Mouse (Mus musculus) retina, postnatal 7 days (tissue): ENCODE measurements around the gene Matk.

Experiments used
- DNase-seq: peaks from one replicate; pipeline ENCODE4 v3.0.0-alpha.2; 2012; ENCODE audit warnings: low read depth, low spot score

Matk gene

DNA sequence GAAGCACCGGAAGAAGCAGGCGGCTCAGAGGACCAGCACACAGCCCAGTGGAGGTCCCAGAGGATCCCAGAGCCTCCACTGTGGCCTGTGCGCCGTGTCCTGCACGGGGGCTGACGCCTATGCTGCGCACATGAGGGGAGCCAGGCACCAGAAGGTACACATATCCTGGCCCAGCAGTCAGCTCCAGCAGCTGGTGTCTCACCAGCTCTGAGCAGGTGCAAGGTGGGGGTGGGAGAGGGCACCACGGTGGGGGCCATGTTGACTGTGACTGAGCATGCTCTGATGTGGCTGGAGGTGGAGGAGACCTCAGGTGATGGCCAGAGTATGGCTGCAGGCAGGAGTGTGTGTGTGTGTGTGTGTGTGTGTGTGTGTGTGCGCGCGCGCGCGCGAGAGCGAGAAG lies 10.7 kb upstream of the Matk start:
- DNase-seq, result no peak

DNA sequence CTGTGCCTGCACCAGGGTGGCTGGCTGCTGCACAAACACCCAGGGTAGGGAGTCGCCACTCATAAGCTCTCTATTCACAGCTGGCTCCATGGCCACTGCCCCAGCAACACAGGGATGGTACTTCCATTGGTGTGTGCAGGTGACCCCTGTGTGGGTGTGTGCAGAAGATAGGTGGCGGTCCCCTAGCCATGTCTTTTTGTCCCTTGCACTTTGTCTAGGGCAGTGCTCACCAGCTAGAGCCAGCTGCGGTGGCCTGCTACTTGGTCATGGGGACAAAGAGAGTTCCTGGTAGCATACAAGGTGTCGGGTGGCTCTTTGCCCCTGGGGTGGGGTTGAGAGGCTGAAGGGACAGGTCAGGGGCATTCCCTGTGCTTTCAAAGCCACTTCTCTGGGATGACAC lies 8.6 kb upstream of the Matk start:
- DNase-seq, result no peak

DNA sequence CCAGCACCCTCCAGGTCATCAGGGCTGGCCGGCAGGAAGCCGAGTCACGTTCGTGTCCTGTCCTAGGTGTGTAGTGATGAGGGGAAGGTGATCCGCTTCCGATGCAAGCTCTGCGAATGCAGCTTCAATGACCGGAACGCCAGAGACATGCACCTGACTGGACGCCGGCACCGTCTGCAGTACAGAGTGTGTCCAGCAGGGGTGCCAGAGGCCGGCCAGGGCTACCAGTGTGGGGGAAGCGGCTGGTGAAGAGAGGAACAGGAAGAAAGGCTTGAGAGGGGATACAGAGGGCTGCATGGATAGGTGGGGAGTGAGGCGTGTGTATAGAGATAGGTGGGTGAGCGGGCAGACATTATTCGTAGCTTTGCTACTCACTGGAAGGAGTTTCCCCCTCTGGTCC lies 8.1 kb upstream of the Matk start:
- peak; percentile 65 for DNase-seq

DNA sequence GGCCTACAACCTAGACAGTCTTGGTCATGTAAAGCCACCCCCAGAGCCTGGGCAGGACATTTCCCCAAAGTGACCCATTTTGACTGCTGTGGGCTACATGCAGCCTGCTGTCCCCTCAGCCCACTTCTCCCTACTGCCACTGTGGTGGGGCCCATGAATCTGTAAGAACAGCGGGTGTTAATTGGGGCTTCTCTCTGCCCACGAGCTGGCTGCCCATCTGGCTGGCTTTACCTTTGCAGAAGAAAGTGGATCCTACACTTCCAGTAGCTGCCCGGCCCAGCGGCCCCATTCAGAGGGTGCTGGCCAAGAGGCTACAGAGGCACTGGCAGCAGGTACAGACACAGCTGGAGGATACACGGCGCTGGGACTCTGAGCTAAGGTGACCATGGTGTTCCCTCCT lies 7.6 kb upstream of the Matk start:
- no peak for DNase-seq

DNA sequence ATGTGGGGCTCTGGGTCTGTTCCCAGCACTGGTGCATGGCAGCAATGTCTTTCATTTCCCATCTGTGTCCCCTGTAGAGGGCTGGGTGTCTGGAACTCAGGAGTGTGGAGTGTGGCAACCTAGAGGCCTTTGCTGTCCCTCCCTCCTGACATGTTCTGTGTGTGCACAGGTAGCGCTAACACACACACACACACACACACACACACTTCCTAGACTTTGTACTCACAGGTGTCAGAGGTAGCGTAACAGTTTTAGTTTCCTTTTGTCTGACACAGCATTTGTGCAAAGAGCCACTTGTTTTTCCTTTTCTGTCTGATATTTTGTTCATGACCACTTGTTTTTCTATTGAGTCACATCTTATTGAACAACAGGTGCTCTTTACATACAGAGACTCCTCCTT lies 4.9 kb upstream of the Matk start:
- DNase-seq, result no peak

DNA sequence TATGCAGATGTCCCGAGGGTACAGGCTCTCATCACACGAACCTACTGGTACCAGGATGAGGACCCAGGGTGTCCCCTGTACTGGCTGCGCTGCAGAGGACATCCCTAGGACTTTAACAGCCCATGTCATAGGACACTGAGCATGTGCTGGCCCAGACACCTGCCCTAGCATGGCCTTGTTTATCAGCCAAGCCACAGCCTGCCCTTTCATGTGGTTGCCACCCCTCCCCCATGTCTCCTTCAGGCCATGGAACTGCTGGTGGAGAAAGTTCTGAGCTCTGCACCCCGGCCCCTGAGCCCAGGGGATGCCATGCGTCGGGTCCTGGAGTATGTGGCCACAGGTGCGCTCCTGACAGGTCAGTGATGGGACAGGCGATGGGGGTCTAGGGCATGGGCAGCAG lies 3.3 kb upstream of the Matk start:
- DNase-seq, result no peak

DNA sequence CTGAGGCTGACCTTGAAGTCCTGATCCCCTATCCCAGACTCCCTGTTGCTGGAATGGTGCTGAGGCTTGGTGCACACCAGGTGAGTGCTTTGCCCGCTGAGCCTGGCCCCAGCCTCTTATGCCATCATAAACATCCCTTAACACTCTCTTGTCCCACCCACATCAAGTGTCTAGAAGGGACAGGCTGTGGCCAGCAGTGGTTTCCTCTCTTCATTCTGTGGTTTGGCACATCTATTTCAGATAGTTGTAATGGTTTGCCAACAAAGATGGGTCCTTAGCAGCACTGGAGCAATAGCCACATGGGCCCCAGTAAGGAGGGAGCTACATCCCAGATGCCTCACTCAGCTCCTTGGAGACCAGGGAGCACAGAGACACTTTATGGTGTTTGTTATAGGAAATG lies 2.2 kb downstream of the Matk start:
- DNase-seq, result no peak

DNA sequence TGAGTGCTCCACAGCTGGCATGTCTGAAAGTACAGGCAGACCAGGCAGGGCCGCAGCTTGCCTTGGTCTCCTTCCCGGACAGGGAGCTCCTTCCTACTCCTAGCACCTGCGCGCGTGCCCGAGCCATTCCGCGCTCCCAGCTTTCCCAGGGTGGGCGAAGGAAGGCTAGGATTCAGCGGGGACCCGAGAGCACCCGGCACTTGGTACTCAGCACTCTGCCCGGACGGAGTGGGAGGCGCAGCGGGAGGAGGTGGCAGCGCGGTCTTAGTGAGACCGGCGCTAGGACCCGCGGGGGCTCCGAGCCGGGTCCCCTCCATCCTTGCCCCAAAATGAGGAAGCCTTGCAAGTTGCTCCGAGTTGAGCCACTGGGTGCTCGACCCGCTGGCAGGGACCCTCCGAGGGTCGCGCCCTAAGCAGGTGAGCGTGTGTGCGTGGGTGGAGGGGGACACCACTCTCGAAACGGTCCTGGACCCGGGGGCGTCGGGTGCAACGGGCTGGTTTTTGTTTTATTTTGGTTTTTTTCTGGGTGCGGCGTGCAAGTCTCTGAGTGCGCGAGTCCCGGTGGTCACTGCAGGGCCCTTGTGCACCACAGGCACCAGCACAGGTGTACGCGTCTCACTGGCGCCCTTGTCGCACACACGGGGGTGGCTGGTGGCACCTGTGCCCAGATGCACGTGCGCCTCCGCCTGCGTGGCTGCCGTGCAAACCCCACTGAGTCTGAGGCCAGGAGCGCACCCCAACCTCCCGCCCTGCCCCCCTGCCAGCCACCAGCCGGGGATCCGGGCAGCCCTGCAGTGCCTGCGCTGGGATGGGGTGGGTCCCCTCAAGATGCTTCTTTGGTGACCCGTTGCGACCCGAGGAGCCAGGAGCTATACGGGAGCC lies 4.7 kb downstream of the Matk start:
- DNase-seq, result no peak

DNA sequence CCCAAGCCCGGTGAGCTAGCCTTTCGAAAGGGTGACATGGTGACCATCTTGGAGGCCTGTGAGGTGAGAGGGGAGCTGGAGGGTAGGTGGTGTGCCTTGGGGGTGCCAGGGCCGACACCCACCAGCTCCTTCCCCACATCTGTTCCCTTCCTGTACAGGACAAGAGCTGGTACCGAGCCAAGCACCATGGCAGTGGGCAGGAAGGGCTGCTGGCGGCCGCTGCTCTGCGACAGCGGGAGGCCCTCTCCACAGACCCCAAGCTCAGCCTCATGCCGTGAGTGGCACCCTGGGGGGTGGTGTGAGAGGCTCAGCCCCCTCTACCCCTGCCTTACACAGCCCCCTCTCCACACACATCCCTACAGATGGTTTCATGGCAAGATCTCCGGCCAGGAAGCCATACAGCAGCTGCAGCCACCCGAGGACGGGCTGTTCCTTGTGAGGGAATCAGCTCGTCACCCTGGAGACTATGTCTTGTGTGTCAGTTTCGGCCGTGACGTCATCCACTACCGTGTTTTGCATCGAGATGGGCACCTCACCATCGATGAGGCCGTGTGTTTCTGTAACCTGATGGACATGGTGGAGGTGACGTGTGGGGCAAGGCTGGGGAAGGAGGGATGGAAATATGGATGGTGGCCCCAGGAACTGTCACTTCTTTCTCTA lies 6.6 kb downstream of the Matk start:
- no peak for DNase-seq

DNA sequence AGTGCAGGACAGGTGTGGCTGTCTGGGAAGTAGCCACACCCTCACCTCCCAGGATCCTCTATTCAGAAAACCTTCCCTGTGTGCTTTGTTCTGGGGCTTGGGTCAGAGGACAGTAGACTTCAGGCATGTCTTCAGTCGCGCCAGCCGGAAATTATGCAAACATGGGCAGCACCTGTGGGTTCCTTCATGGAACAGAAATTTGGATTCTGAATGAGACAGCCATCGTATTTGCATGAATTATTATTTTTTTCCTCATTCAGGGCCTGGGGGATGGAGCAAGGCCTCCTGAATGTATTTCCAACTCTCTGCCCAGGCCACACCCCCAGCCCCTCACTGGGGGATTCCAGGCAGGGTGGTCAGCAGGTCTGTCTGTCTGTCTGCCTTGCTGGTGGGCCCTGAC lies 8.3 kb downstream of the Matk start:
- no peak for DNase-seq

DNA sequence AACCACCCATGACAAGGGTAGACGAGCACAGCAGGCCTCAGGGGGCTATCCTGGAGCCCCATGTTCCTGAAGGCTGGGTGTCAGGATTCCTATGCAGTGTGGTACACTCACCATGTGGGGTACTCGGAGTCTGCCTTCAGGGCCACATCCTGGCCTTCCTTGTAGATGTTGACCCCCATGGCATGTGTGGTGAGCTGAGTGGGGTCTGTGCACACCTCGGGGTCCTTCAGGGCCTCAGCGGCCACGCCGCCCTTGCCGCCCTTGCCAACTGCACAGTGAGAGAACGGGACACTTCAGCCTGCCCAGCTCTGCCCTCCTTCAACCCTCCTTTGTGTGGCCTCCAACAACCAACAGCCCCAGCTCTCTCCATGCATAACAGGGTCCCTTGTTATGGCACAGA lies 12.8 kb downstream of the Matk start:
- no peak for DNase-seq

DNA sequence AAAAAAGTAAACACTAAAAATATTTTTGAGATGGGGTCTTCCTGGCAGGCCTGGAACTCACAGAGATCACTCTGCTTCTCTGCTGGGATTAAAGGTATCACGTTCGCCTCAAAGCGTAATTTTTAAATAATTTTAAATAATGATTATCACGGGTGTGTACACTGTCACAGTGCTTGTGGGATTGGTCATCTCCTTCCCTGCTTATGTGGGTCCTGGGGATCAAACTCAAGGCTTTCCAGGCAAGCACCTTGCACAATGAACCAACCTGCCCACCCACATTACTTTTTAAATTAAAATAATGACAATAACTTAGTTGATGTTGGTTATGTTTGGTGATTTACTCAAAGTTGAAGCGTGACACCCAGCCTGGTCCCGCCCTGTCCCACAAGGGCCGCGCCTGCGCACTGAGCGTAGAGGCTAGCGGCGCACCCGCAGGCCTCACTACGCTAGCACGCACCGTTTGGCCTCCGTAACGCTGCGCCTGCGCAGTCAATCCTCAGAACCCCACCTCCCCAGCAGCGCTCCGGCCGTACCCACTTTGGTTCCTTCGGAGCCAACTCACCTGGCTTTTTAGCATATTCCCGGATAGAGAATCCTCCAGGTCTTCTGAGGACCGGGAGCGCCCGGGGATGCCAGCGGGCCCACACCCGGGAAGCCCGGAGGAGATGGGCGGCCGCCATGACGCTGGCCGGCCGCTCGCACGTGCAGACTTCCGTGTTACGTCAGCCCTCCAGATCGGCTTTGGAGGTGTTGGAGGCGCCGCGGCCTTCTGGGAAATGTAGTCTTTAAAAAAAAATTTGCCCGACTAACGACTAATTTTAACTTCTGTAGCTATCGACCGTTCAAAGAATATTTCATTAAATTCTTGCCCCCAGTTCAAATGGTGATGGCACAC lies 13.7 kb downstream of the Matk start, which contains the start of the genes Mrpl54 and Apba3:
Mrpl54 (minus strand) TSS at position 724 of the 895 bp plus-strand sequence.
Apba3 (plus strand) TSS at position 750 of the 895 bp plus-strand sequence.
- peak; percentile 91 for DNase-seq

DNA sequence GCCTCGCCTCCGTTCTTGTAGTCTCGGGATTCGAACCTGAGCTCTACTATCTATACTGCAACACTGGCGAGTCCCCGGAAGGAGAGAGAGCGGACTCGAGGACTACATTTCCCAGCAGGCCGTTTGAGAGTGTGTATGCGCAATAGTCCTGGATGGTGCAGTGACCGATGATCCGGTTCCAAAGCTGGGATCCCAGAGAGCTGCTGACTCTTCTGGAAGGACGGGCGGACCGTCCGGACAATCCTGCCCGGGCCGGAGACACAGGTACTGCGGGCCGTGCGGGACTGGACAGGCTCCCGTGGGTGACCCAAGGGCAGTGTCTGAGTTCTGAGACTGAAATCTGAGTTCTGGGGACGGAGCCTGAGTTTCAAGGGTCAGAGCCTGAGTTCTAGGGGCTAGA lies 15.3 kb downstream of the Matk start:
- peak; percentile 87 for DNase-seq

DNA sequence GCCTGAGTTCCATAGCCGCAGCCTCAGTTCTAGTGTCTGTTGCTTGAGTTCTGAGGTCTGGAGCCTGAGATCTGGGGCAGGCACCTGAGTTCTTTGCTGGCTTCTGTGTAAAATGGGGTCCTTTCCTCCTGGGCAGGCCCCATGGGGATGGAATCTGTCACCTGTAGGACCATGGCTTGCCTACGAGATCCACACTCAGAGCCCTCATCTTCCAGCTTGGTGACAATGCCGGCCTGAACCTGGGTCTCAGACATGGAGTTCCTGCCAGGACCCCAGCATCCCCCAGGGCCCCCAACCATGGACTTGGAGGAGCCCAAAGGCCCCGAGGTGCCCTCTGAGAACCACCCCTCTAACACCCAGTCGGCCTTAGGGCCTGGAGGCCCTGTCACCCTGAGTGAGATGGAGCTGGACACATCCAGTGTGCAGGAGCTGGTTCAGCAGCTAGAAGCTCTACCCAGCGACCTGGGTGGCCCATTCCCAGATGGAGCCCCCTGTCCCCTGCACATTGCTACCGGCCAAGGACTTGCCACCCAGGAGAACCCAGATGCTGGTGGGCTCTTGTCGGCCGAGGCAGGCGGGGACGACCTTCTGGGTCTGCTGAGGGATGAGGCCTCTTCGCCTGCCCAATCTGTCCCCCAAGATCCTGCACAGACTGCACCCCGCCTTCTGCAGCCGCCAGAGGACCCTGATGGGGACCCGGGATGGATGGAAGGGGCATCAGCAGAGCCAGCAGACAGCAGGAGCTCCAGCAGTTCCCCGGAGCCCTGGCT lies 16.1 kb downstream of the Matk start:
- no peak for DNase-seq

DNA sequence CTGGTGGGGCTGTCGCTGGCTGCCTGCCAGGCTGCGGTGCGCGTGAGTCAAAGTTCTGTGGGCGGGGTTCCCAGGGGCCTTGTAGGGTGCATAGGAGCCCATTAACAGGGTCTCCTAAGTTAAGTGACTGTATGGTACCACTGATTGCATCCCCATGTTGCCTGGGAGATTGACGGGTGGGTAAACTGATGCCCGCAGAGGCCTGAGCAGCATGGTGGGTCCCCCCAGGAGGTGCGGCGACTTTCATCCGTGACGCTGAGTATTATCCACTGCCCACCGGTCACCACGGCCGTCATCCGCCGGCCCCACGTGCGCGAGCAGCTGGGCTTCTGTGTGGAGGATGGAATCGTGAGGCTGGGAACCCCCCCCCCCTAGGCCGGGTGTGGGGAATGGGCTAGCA lies 19.6 kb downstream of the Matk start:
- no peak for DNase-seq

DNA sequence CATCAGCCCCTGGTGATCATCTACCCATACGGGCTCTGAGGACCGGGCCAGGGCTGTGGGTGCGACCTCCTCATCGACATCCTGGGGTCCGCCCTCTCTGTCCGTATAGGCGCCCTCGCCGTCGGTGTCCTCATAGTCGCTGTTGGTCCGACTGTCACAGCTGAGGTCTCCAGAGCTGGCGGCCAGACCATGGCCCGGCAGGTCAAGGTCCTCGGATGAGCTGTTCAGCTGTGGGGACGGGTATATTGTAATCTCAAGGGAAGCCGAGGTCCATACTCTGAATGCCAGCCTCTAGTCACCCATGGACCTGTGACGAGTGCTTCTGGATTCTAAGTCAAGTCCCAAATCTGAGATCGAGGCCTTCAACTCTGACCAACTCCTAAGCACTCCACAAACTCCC lies 21.1 kb downstream of the Matk start:
- DNase-seq, result no peak

DNA sequence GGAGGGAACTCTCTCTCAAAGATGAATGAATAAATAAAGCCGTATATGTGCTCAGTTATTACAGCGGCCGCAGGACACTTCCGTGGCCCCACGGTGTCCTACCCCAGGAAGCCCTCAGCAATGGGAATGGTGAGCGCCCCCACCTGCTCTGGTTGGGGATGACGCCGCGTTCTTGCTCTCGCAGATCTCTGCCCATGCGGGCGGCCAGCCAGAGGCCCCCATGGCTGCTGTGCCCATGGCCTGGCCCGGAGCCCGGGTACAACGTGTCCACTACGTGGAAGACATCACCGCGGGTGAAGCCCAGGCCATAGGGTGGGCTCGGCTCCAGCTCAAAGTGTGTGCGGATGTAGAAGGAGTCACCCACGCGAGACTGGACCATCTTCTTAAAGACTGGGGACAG lies 24.9 kb downstream of the Matk start:
- DNase-seq, result no peak

DNA sequence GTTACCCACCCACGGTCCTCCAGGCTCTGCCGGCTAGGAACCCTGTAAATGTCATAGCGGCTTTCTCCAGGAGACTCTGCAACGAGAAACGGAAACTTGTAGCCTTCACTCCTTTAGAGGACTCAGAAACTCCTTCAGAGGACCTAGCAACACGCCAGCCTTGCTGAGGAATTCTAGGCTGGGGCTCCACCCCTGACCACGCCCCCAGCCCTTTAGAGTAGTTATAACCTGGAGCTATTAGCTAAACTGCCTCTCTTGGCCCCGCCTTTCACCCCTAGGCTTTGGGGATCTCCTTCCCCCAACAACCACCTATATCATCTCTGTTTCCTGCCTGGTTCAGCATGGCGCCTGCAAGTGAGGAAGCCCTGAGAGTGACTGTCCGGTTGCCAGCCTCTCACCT lies 26.8 kb downstream of the Matk start:
- no peak for DNase-seq

DNA sequence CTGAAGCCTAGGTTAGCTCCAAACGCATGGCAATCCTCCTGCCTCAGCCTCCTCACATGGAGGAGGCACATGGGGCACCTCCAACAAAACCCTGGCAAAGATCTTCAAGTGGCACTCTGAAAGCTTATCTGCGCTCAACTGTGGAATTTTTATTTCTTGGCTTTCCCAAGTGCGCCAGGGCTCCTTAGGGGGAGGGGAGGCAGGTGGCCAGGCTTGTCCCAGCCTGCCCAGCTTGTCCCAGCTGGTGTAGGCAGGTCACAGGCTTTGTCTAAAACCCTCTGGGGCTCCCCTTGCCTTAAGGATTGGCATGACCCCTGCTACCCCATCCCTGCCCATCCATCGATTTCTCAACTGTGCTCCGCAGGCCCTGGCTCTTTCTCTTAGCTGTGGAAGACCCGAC lies 31.5 kb downstream of the Matk start:
- DNase-seq, result no peak

DNA sequence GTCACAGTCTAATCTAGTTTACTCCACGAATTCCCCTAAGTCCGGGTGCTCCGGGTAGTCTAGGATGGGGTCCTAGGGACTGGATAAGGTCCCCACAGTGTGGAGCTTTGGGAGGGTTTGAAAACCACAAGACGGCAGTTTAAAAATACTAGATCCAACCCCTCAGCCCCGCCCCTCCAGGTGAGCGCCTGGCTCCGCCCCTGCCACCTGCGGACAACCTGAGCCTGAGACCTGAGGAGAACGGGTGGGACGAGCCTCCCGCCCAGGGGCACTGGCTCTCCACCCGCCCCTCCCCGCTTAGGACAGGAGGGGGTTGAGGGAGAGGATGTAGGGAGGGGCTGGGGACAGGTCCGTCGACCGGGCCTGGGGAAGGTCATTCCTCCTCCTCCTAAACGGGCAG lies 32.0 kb downstream of the Matk start:
- no peak for DNase-seq

DNA sequence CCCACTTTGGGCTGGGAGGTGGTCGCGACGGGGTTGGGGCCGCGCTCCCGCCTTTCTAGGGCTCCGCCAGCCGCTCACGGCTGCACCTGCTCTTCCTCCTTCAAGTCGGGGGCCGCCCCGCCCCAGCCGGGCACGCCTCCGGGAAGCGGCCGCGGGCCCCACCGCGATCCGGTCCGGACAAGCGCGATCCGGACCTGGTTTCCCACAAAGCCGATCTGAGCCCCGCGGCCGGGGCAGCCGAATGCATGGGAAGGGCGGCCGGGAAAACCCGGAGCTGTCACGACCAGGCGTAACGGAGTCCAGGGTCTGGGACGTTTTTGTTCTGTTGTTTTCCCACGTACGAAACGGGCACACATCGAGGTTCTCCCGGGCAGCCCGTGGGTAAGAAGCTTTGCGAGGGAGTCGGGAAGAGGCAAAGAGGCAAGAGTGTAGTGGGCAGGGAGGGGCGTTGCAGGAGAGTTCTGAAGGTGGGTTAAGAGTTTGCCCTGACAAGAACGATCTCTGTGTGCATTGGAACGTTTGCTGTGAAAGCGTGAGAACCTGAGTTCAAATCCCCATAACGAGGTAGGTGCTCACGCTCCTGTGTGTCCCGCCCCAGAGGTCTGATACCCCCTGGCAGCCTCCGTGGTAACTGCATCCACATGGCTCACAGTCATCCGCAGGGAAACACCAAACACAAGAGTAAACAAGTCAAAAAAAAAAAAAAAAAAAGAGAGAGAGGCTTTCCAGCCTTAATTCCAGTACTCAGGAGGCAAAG lies 33.1 kb downstream of the Matk start:
- peak; percentile 77 for DNase-seq
